Mouse (Mus musculus) urinary bladder, postnatal 0 days (tissue): ENCODE measurements around the gene Txlna. TPM values are rescaled to one million over a fixed set of nuclear protein-coding genes. Genes with fewer than 3 reads are reported as not detected.

Experiments
- microRNA-seq: library from miRNA; unstranded; fragments of <30 nt; microRNA quantifications from one replicate; pipeline ENCODE4, GENCODE M21; 2016
- polyA plus RNA-seq: library from polyadenylated mRNA; unstranded; fragments of >200 nt; fragmentation: Nextera tagmentation; extraction: Ambion mirVana; gene quantifications from 2 replicates; pipeline ENCODE4 v1.2.1, GENCODE M21; 2015

Gene Txlna
- polyA plus RNA-seq, result 26.8 and 29.6 TPM in 2 replicates

GRCm38 (mm10) chr4:129640638-129641467 lies at the start of gene Txlna:
TSS of gene Txlna (minus strand) at chr4:129641065.

GRCm38 (mm10) chr4:129672083-129672877 lies 31.4 kb upstream of the Txlna start, which contains the start of gene Kpna6:
TSS of gene Kpna6 (minus strand) at chr4:129672767.

GRCm38 (mm10) chr4:129623681-129624091 lies 17.2 kb downstream of the Txlna start, which contains the start of gene Ccdc28b:
TSS of gene Ccdc28b (minus strand) at chr4:129623947.

GRCm38 (mm10) chr4:129618786-129619691 lies 21.8 kb downstream of the Txlna start, which contains the start of gene Iqcc:
TSS of gene Iqcc (minus strand) at chr4:129619099.

GRCm38 (mm10) chr4:129614093-129614492 lies 26.8 kb downstream of the Txlna start, which contains the start of gene Dcdc2b:
TSS of gene Dcdc2b (minus strand) at chr4:129614257.

GRCm38 (mm10) chr4:129600233-129601158 lies 40.4 kb downstream of the Txlna start, which contains the start of the genes Eif3i and Tmem234:
TSS of gene Eif3i (minus strand) at chr4:129600648.
TSS of gene Tmem234 (plus strand) at chr4:129600668.

GRCm38 (mm10) chr4:129578466-129578865 lies 62.4 kb downstream of the Txlna start, which contains the start of gene Fam167b:
TSS of gene Fam167b (minus strand) at chr4:129578549.

Small RNA genes within 50 kb of the gene (microRNA-seq; reads per million reads assigned to microRNA genes)
- not detected for gene Mir7016

Other genes with a start within 250 kb of the Txlna start
- gene Zbtb8b, start 200.2 kb downstream of the Txlna start, polyA plus RNA-seq, result 6.6 and 7.9 TPM in 2 replicates
- gene Bsdc1, start 179.5 kb downstream of the Txlna start, polyA plus RNA-seq, result 14.1 and 16.6 TPM in 2 replicates
- not detected in 2 replicates for gene Tssk3, start 150.0 kb downstream of the Txlna start, polyA plus RNA-seq
- gene Fam229a, start 149.9 kb downstream of the Txlna start, polyA plus RNA-seq, result 0.63 and 0.73 TPM in 2 replicates
- gene Marcksl1, start 127.5 kb downstream of the Txlna start, polyA plus RNA-seq, result 166 and 167 TPM in 2 replicates
- 95.3 and 96.1 TPM in 2 replicates for gene Hdac1, start 98.4 kb downstream of the Txlna start, polyA plus RNA-seq
- gene Lck, start 67.4 kb downstream of the Txlna start, polyA plus RNA-seq, result 1.9 and 2.6 TPM in 2 replicates
- 1.3 and 1.8 TPM in 2 replicates for gene Fam167b, start 62.5 kb downstream of the Txlna start, polyA plus RNA-seq
- gene Eif3i, start 40.4 kb downstream of the Txlna start, polyA plus RNA-seq, result 201 and 217 TPM in 2 replicates
- gene Tmem234, start 40.4 kb downstream of the Txlna start, polyA plus RNA-seq, result 164 and 187 TPM in 2 replicates
- 0.63 and 1.9 TPM in 2 replicates for gene Dcdc2b, start 26.8 kb downstream of the Txlna start, polyA plus RNA-seq
- gene Iqcc, start 22.0 kb downstream of the Txlna start, polyA plus RNA-seq, result 19.0 and 19.1 TPM in 2 replicates
- gene Ccdc28b, start 17.1 kb downstream of the Txlna start, polyA plus RNA-seq, result 39.2 and 42.1 TPM in 2 replicates
- gene Kpna6, start 31.7 kb upstream of the Txlna start, polyA plus RNA-seq, result 9.8 and 11.9 TPM in 2 replicates
- gene Tmem39b, start 55.8 kb upstream of the Txlna start, polyA plus RNA-seq, result 5.2 and 5.7 TPM in 2 replicates
- 40.1 and 45.9 TPM in 2 replicates for gene Khdrbs1, start 101.2 kb upstream of the Txlna start, polyA plus RNA-seq
- 290 and 382 TPM in 2 replicates for gene Ptp4a2, start 170.2 kb upstream of the Txlna start, polyA plus RNA-seq